Mouse (Mus musculus): ENCODE data around the gene Rarres1.

DNA sequence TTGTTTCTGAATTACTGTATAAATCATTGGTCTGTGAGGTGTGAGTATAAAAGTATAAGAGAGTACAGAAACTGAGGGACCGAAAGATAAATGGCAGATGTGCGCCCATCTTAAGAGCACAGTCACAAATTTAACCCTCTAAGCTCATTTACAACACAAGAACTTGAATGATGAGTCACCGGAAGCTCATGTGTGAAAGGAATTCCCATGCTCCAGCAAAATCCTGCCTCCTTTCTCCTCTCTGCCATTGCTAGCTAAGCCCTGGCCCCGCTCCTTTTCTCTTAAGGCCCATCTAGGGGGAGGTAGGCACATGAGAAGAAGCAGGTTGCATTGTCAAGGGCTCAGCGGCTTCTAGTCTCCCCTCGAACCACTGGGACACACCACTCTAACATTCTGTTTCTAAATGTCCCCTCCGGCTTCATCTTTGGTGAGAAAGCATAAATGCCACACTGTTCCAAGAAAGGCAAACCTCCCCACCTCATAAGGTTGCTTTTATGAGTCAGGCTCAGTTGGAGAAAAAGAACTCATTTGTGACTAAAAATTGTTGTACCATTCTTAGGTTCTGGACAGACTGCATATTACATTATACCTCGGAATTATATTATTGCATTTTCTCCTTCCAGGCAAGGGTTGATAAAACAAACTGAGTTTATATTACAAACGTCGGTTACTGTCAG lies 7.0 kb downstream of the Rarres1 start:
- TF ChIP-seq HCFC1 (IDR thresholded peaks at IDR 0.05; ENCODE audit: borderline replicate concordance, insufficient read depth, low read length) (no peak), CHD2 (IDR thresholded peaks at IDR 0.05; ENCODE audit: low read depth, low read length) (no peak)
